Mouse (Mus musculus) midbrain, embryonic 11.5 days (tissue): Measurements from ENCODE around the gene Sat2. TPM values are rescaled to one million over a fixed set of nuclear protein-coding genes. Genes with fewer than 3 reads are reported as not detected.

Experiments
- ATAC-seq: fragments of 200-750 bp; cut with Nextera tagmentation; 2 replicates; pipeline ENCODE4 v1.8.0; 2017; ENCODE audit warnings: moderate TSS enrichment, moderate library complexity; ENCODE audit not compliant: low FRiP score
- DNase-seq: peaks from one replicate; pipeline ENCODE4 v3.0.0; 2015; ENCODE audit warnings: low spot score; ENCODE audit errors: missing footprints
- H3K27ac ChIP-seq: fragments of 300-500 bp; sonication (generic); 2 replicates; pipeline ENCODE4 v1.5.1; 2014; ENCODE audit warnings: low read depth, low read length
- H3K27me3 ChIP-seq: fragments of 300-500 bp; sonication (generic); 2 replicates; pipeline ENCODE4 v1.6.1; 2014; ENCODE audit warnings: mild to moderate bottlenecking, low read length, moderate library complexity, mixed read lengths; ENCODE audit not compliant: control insufficient read depth, insufficient read depth
- H3K36me3 ChIP-seq: fragments of 300-500 bp; sonication (generic); 2 replicates; pipeline ENCODE4 v1.6.1; 2014; ENCODE audit warnings: mild to moderate bottlenecking, low read length, moderate library complexity, mixed read lengths; ENCODE audit not compliant: control insufficient read depth, insufficient read depth
- H3K4me1 ChIP-seq: fragments of 300-500 bp; sonication (generic); 2 replicates; pipeline ENCODE4 v1.6.1; 2014; ENCODE audit warnings: low read length; ENCODE audit not compliant: control insufficient read depth, insufficient read depth
- H3K4me2 ChIP-seq: fragments of 300-500 bp; sonication (generic); 2 replicates; pipeline ENCODE4 v1.6.1; 2014; ENCODE audit warnings: mild to moderate bottlenecking, moderate library complexity
- H3K4me3 ChIP-seq: fragments of 300-500 bp; sonication (generic); 2 replicates; pipeline ENCODE4 v1.5.1; 2014; ENCODE audit warnings: low read depth, low read length
- H3K9ac ChIP-seq: fragments of 300-500 bp; sonication (generic); 2 replicates; pipeline ENCODE4 v1.6.1; 2014; ENCODE audit warnings: low read length
- H3K9me3 ChIP-seq: fragments of 300-500 bp; sonication (generic); 2 replicates; pipeline ENCODE4 v1.6.1; 2016; ENCODE audit warnings: low read length; ENCODE audit not compliant: control insufficient read depth
- WGBS: fragments of 180-500 bp; shearing (Covaris S2); extraction: QIAGEN DNeasy Blood & Tissue Kit; methylation state at CpG from one replicate; pipeline ENCODE4 v1.1.7; 2014; 5-methylcytosine and 5-hydroxymethylcytosine counted together
- polyA plus RNA-seq: library from polyadenylated mRNA; unstranded; fragments of >200 nt; fragmentation: Nextera tagmentation; extraction: Ambion mirVana; gene quantifications from 2 replicates; pipeline ENCODE4 v1.2.1, GENCODE M21; 2014

Gene Sat2
- polyA plus RNA-seq, 1 experiment from 2014 or later, result 13.1 TPM

- no peak overlapping the region for H3K4me3 ChIP-seq
- no peak overlapping the region for H3K4me2 ChIP-seq
- H3K9ac ChIP-seq, result no peak overlapping the region
- ATAC-seq (no peak), DNase-seq (no peak)
- H3K9me3 ChIP-seq, result no peaks in the 10 kb centered on the region
- no peak overlapping the region for H3K27ac ChIP-seq
- no peaks in the 10 kb centered on the region for H3K4me1 ChIP-seq
- peaks cover 14% of the 10 kb centered on the region for H3K36me3 ChIP-seq
- no peaks in the 10 kb centered on the region for H3K27me3 ChIP-seq
- WGBS, result 92% methylated on average over 4 of the region's 4 CpGs
Observed at GRCm38 (mm10) chr11:69592799-69593198, 29.0 kb upstream of the Sat2 start.

DNA sequence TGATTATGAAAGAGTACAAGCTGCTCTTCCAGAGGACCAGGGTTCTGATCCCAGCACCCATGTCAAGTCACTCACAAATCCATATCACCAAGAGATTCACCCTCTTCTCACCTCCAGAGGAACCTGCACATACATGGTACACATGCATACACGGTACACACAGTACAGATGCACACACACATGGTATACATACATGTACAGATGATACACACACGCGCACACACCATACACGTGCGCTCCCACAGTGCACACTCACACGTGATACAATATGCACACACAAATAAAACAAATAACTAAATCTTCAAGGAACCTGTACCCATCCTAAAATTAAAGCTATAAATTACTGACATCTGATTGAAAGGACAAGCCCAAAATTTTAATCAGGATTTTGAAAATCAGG lies 27.0 kb upstream of the Sat2 start:
- ATAC-seq, result no peak

DNA sequence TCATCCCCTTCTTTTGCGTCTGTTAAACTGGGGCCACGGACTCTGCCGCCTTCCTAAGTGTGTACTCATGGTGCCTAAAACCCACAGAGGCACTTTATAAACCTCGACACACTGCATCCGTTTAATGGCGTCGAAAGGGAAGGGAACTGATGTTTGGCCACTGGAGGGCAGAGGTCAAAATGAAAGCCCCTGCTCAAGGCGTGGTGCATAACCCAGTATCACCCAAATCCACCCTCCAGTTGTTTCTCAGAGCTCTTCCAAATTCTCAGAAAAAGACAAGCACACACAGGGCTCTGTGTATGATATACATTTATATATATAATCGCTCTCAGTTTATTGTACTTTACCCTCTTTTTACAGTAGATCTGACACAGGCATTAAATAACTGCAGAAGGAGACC lies 22.4 kb upstream of the Sat2 start:
- 9% methylated on average over 9 of the region's 9 CpGs for WGBS
- H3K9ac ChIP-seq, result no peak overlapping the region; the same call in 1 of the 2 replicates

More for the DNA sequence above, 27.0 kb upstream of the Sat2 start:
- H3K9ac ChIP-seq, result no peak overlapping the region
- DNase-seq, result no peak
- no peak overlapping the region for H3K27ac ChIP-seq
- WGBS, result 98% methylated on average over 6 of the region's 6 CpGs
- peaks cover 4% of the 10 kb centered on the region; the same call in 1 of the 2 replicates for H3K36me3 ChIP-seq
- no peak overlapping the region for H3K4me2 ChIP-seq
- peaks cover 7% of the 10 kb centered on the region for H3K4me1 ChIP-seq
- no peak overlapping the region for H3K4me3 ChIP-seq
- H3K9me3 ChIP-seq, result no peaks in the 10 kb centered on the region
- H3K27me3 ChIP-seq, result no peaks in the 10 kb centered on the region

GRCm38 (mm10) chr11:69600098-69600497 lies 21.7 kb upstream of the Sat2 start:
- 6% methylated on average over 6 of the region's 6 CpGs for WGBS
- no peak overlapping the region for H3K4me3 ChIP-seq

More for the DNA sequence above, 22.4 kb upstream of the Sat2 start:
- H3K27me3 ChIP-seq, result no peaks in the 10 kb centered on the region
- DNase-seq (no peak), ATAC-seq (no peak)
- no peak overlapping the region for H3K4me2 ChIP-seq
- no peak overlapping the region for H3K27ac ChIP-seq
- H3K36me3 ChIP-seq, result no peaks in the 10 kb centered on the region
- H3K4me1 ChIP-seq, result peaks cover 16% of the 10 kb centered on the region
- no peaks in the 10 kb centered on the region for H3K9me3 ChIP-seq
- H3K4me3 ChIP-seq, result no peak overlapping the region

GRCm38 (mm10) chr11:69601768-69602167 lies 20.1 kb upstream of the Sat2 start:
- Histone ChIP-seq H3K4me3 (no peak overlapping the region), H3K36me3 (no peaks in the 10 kb centered on the region), H3K4me2 (no peak overlapping the region), H3K4me1 (peaks cover 25% of the 10 kb centered on the region), H3K9me3 (no peaks in the 10 kb centered on the region), H3K27me3 (no peaks in the 10 kb centered on the region), H3K9ac (no peak overlapping the region), H3K27ac (no peak overlapping the region)
- no peak for ATAC-seq
- DNase-seq, result no peak
- 87% methylated on average over 3 of the region's 3 CpGs for WGBS

More at GRCm38 (mm10) chr11:69600098-69600497, 21.7 kb upstream of the Sat2 start:
- H3K4me2 ChIP-seq, result peak overlapping the region; percentile 25; the same call in 1 of the 2 replicates
- H3K36me3 ChIP-seq, result no peaks in the 10 kb centered on the region
- peaks cover 22% of the 10 kb centered on the region for H3K4me1 ChIP-seq
- H3K9me3 ChIP-seq, result no peaks in the 10 kb centered on the region
- DNase-seq (peak; percentile 91), ATAC-seq (no peak)
- H3K9ac ChIP-seq, result peak overlapping the region; percentile 40
- H3K27me3 ChIP-seq, result no peaks in the 10 kb centered on the region
- no peak overlapping the region for H3K27ac ChIP-seq

DNA sequence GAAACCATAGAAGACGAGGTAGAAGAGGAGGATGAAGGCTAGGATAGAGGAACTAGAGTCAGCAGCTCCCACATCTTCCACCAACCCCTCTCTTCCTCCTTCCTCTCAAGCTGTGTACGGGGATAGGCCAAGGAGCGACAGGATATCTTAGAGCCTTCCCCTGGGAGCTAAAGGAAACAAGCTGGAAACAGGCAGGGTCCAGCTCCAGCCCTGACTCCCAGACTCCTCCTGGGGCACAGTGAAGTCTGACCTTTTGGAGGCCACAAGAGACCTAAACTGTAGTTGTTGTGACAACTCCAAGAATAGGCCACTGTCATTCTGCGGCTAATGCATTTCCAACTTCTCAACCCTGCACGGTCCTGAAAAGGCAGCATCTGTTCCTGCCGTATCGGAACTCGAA lies 18.3 kb upstream of the Sat2 start:
- Histone ChIP-seq H3K36me3 (no peaks in the 10 kb centered on the region), H3K4me3 (no peak overlapping the region), H3K4me2 (no peak overlapping the region), H3K4me1 (peaks cover 25% of the 10 kb centered on the region), H3K9me3 (no peaks in the 10 kb centered on the region), H3K9ac (no peak overlapping the region), H3K27ac (no peak overlapping the region), H3K27me3 (no peaks in the 10 kb centered on the region)
- DNase-seq (no peak), ATAC-seq (no peak)
- WGBS, result 83% methylated on average over 8 of the region's 8 CpGs

- H3K9me3 ChIP-seq, result no peaks in the 10 kb centered on the region
- peak overlapping the region; percentile 71; the same call in 1 of the 2 replicates for H3K9ac ChIP-seq
- H3K27me3 ChIP-seq, result no peaks in the 10 kb centered on the region
- DNase-seq, result peak; percentile 89
- ATAC-seq, result no peak
- peak overlapping the region; percentile 100 for H3K4me2 ChIP-seq
- H3K27ac ChIP-seq, result no peak overlapping the region
- H3K4me1 ChIP-seq, result peaks cover 23% of the 10 kb centered on the region
- WGBS, result 63% methylated on average over 3 of the region's 3 CpGs
- peak overlapping the region; percentile 58 for H3K4me3 ChIP-seq
- no peaks in the 10 kb centered on the region for H3K36me3 ChIP-seq
Observed at GRCm38 (mm10) chr11:69604347-69604746, 17.5 kb upstream of the Sat2 start.

- Histone ChIP-seq H3K4me2 (peak overlapping the region; percentile 100), H3K9me3 (no peaks in the 10 kb centered on the region), H3K36me3 (no peaks in the 10 kb centered on the region), H3K27me3 (no peaks in the 10 kb centered on the region), H3K27ac (no peak overlapping the region), H3K4me1 (peaks cover 16% of the 10 kb centered on the region), H3K4me3 (peak overlapping the region; percentile 58), H3K9ac (peak overlapping the region; percentile 71)
- ATAC-seq, result peak; percentile 63
- 1% methylated on average over 38 of the region's 73 CpGs for WGBS
- DNase-seq, result peak; percentile 94
Observed at GRCm38 (mm10) chr11:69604795-69605664, 16.8 kb upstream of the Sat2 start.

GRCm38 (mm10) chr11:69605726-69606490 lies 15.9 kb upstream of the Sat2 start, which contains the start of gene Atp1b2:
Gene Atp1b2, minus strand, starts transcription at chr11:69605942.
- Histone ChIP-seq H3K4me2 (peak within 1 kb of the TSS; percentile 100), H3K9me3 (no peaks in the 10 kb centered on the region), H3K9ac (peak within 1 kb of the TSS; percentile 71), H3K4me3 (peak within 1 kb of the TSS; percentile 58), H3K27me3 (no peaks in the 10 kb centered on the region), H3K36me3 (no peaks in the 10 kb centered on the region), H3K4me1 (peaks cover 10% of the 10 kb centered on the region), H3K27ac (no peak within 1 kb of the TSS)
- DNase-seq, result peak; percentile 97
- peak; percentile 86 for ATAC-seq
- WGBS, result 3% methylated on average over 32 of the region's 32 CpGs
